Mouse (Mus musculus): ENCODE measurements at regions not wholly inside any gene's neighbourhood (a gene's known extent, or its start where the extent isn't known, plus 50 kb on each side); places are given as distances from the start of the nearest gene placed in this dataset.

DNA sequence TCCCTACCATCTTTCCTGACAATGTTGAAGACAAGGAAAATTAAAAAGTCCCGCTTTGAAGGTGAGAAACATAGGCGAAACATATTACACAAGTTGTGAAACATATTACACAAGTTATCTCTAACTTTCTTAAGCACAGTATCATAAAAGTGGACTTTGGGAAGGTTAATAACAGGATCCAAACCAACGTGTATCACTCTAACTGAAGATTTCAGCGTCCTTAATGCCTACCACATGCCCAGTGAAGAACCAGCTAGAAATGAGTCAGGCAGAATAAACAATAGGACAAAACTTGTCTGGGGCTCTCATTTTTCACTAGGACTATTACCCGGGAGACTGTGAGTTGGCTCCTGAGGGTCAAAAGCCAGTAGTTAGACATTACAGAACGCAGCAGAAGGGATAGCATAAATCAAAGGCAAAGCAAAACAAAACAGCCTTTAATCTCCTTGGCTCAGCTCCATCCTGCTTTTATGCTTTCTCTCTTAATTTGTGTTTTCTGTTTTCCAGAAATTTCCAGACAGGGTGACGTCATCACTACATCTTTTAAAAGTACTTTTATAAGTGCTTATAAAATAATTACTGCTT lies 618.3 kb upstream of the Sox9 start:
- in situ Hi-C loops (cut with MboI; ENCODE audit: low sequenced_read_pairs) = no loop called here

DNA sequence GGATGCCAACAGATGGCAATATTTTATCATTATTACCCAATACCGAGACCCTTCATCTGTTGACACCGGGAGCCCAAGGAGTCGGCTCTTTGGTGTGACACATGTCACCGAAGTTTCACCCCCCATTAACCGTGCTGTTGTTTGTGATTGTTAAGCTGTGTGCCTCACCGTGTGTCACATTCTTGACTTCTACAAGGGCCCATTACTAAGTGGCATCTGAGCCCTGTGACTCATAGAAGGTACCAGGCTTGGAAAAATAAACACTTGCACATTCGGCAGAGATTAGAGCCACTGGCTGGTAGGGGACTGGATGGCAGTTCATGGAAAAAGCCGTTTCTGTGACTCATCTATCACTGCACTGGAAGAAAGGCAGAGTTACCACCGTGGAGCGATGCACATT lies 608.4 kb upstream of the Sox9 start:
- in situ Hi-C loops (cut with MboI; ENCODE audit: low sequenced_read_pairs) = no loop called here

DNA sequence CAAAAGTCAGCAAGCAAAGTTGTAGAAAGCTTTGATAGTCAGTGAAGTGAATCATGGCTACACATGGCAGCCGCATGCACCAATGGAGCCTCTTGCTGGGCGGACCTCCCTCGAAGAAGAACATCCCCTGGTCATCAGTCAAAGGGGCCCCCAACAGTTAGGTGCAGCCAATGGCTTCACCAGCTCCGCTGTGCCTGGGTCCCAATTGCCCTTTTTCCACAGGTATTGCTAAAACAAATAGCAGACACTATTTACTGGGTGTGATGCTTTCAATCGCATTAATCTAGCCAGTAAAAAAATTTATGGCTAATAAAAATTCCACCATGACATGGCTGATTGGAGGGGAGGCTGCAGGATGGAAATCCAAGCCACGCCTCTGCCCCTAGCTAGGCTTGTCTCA lies 606.7 kb upstream of the Sox9 start:
- in situ Hi-C loops (cut with MboI; ENCODE audit: low sequenced_read_pairs) = no loop called here

DNA sequence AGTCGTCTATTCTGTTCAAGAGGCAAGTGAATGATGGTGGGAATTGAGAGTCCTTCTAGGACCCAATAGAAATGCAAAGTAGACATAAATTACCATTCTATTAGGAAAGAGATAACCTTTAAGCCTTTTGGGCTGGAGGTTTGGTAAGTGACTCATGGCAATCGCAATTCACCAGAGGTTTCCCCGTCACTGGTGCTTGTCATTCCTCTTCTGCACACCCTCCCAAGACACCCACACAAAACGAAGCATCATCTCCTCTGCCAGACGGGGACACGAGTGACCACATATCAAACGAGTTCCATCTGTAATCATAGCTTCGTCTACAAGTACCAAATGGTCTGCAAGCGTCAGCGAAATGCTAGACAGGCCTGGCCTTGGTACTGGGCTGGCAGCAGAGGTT lies 601.4 kb upstream of the Sox9 start:
- in situ Hi-C loops (cut with MboI; ENCODE audit: low sequenced_read_pairs) = no loop called here

DNA sequence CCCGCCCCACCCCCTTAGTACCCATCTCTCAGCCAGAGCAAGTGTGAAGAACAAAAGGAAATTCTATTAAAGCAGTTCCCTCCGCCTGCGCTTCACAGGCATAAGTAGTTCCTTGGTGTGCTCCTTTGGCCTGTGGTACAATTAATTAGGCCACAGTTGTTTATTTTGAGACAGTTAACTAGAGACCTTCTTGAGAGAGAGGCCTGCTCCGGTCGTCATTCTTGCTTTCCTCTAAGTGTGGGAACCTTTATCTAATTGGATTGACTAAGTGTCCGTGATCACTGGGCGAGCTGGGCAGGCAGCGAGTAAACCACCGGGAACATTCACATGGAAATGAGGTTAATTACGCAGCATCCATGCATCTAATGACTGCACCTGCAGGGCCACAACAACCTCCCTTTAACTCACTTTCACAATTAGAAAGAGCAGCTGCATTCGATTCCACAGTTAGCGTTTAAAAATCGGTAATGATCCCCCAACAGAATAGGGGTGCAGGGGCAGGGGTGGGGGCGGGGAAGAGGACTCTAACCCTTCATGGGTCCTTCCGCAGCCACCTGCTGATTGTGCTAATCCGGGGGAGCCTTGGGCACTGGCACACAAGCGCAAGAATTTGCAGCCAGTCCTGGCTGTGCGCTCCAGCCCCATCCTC lies 584.3 kb upstream of the Sox9 start:
- in situ Hi-C loops (cut with MboI; ENCODE audit: low sequenced_read_pairs) = no loop called here

DNA sequence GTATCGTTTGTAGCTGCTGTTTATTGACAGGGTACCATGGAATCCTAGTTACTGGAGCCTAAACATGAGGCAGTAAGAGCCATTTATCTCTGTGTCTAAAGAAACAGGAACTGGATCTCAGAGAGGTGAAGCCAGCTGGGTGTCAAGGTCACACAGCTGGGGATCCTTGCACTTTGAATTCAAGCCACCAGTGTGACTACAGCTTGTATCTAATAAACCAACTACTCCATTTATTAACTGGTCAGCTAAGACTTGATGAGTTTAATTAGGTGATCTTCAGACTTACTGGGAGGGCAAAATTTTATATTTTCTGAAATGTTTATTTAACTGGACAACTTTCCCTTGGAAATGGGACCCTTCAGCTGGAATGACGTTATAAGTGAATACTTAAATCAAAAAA lies 577.5 kb upstream of the Sox9 start:
- in situ Hi-C loops (cut with MboI; ENCODE audit: low sequenced_read_pairs) = no loop called here

DNA sequence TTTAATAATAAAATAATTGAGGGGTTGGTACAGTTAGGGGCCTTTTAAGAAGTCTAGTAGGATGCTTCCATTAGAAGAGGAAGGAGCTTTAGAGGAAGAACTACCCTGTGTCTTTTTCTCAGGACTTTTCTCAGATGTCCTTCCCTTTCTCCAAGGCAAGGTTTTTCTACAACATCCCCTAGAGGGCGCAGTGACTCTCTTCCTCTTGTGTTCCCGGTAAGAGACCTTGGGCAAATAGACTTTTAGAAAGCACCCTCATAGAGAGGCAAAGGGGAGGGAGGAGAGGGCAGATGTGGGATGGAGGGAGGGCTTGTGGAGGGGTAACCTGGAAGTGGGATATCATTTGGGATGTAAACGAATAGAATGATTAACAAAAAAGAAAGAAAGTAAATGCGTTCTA lies 572.6 kb upstream of the Sox9 start:
- in situ Hi-C loops (cut with MboI; ENCODE audit: low sequenced_read_pairs) = no loop called here

DNA sequence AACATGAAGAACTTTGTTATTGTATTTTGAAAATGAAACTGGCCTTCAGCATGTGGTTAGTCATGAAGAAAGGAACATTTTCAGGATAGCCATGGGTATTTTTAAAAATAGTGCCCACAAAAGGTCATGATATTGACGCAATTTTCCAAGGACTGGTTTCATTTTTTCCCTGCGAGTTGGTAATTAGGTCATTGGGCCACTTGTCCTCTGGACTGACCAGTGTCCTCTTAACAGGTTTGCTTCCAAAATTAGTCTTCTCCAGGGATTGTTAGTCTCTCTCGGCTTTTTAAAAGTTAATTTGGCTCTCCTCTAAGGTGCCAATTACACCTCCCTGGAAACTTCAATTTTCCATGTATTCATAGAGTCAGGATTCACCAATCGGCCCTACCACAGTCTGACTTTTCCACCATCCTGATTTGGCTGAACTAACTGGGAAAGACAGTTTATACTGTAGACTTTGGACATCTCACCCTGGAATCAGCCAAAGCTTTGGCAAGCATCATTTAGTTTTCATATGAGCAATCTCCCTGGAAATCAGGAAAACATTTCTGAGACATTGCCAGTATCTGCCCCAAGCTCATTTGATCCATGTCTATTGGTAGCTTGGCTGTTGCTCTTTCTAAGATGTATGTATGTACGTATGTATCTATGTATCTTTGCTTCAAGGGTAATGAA lies 562.8 kb upstream of the Sox9 start:
- in situ Hi-C loops (cut with MboI; ENCODE audit: low sequenced_read_pairs) = no loop called here

DNA sequence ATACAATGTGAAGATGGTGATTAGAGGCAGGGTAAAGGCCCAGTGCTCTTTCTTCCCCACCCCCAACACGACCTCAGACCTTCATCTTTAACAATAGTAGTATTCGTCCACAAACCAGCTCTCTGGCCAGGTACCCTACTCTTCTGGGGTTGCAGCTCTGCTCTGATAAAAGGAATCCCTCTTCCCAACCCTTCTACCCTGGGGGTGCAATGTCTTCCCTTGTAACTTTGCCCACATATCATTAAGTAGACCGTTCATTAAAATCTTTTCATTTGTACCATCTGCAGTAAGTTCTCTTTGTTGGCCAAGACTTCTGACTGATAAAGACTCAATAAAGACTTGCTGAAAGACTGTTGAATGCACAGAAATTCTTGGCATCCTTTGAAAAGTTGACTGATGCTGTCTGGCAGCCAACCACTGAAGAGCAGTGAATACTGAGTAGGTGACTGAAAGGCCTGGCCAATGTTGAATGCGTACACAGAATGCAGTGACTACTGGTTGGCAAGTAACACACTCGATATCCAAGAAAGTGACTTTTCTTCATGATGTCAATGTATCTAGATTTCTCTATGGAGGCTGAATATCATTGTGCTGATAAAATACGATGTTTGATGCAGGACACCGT lies 547.4 kb upstream of the Sox9 start:
- in situ Hi-C loops (cut with MboI; ENCODE audit: low sequenced_read_pairs) = no loop called here

DNA sequence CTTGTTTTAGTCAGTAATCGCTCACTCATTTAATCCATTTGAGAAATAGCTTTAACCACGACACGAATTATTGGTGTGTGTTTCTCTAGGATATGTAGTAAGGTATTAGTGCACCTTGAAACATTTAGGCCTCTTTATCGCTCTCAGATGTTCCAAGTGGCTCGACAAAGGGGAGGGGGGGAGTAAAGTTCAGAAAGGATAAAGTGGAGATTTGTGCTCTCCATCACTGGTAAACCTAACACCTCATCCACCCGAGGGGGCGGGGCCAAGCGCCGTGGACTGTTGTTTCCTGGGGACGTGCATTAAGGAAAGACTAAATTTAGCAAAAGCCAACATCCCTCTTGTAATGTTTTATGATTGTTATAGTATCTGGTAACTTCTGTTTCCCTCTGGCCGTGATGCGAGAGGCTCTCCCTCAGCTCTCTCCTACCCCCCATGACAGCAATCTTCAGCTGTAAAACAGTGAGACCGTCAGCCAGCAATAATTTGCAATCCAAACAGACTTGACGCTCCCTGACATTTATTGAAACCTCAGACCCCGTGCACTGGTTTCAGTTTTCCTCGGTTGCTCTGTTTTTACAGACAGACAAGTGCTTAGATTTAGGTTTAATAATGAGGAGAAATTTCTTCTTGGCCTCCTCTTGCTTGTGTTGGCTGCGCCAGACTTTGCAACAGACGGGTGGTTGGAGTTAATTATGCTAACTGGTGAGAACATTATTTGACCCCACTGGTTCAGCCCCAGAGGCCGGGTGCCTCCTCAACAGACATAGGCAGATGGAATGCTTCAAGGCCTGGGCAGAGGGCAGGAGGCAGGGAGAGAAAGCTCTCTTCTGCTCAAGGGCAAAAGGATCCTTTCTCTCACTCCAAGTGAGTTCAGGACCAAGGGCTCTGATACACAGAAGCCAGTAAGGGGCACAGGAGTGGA lies 542.8 kb upstream of the Sox9 start:
- in situ Hi-C loops (cut with MboI; ENCODE audit: low sequenced_read_pairs) = no loop called here

DNA sequence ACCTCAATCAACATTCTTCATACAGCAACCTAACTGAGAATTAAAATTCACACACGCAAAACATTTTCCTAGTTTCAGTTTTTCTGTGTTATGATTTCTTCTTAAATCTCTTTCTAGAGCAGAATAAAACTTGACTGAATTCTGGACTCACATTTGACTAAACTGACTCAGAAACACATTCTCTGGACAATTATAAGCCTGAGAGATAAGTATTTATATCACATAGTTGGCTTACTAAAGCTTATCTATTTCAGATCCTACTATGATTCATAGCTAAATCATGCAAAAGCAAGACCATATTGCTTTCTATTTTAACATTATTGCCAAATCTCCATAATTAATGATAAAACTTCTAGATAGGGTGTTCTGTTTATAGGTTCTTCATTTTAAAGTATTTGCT lies 529.5 kb upstream of the Sox9 start:
- in situ Hi-C loops (cut with MboI; ENCODE audit: low sequenced_read_pairs) = no loop called here

DNA sequence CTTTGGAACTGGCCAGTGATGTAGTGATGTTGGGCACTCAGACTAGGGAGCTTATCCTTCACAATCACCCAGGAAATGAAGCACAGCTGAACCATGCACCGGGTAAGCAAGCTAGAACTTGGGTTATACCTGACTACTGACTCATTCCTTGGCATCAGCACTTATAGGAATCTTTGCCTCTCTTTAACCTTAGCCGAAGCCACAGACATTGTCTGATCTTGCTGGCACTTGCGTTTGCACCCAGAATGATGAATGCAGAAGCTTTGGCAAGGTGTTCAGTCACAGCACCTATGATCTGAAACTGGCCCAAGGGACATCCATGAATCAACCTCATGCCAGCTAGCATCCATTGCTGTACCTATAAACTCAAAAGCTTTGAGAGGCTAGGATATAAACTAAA lies 529.0 kb upstream of the Sox9 start:
- in situ Hi-C loops (cut with MboI; ENCODE audit: low sequenced_read_pairs) = no loop called here

DNA sequence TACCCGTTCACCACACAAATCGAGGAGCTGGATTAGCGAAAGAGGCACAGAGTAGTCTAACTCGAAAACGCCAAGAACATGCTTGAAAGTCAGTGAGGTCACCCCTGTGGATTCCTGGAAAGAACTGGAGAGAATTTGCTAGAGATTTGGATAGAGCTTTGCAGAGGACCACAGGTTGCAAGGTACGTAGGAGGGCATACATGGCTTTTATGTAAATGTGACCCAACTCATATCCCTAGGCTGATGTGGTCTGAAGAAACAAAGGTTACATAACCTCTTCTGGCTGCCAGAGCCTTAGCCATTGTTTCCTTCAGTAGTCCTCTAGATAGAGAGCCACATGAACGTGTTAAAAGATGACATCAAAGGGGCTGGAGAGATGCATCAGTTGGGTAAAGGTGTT lies 525.7 kb upstream of the Sox9 start:
- in situ Hi-C loops (cut with MboI; ENCODE audit: low sequenced_read_pairs) = no loop called here

DNA sequence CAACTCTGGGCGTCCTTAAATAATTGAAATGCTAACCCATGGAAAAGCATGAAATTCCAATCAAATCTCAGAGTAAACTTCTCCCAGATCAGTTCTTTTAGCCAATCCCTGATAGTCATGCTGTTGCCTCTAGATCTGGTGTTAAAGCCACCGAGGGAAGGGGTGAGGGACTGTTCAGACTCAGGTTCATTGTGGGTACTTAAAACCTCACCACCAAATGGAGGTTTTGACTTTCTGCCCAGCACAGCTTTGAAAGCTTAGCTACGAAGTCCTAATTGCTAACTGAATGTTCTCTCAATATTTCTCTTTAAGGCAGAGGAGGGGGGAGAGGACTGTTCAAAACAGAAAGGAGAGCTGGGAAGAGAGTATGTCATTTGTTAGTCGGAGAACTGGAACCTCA lies 517.9 kb upstream of the Sox9 start:
- in situ Hi-C loops (cut with MboI; ENCODE audit: low sequenced_read_pairs) = no loop called here

DNA sequence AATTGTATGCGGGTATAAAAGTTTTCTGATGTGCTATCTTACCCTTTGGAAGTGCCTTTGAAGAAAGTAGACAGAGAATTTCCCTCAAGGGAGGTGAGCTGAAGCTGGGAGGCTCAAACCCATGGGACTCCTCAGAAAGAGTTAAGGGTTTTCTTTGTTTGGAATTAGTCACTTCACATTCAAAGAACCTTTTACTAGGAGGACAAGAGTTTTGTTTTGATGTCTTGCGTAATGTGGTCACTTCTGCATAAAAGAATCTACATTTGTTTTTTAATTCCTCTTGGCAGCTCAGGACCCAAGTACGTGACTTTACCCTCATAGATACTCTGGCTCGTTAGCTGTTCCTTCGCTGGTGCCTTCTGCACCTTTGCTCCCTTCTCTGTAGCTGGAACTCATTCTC lies 511.1 kb upstream of the Sox9 start:
- in situ Hi-C loops (cut with MboI; ENCODE audit: low sequenced_read_pairs) = no loop called here

DNA sequence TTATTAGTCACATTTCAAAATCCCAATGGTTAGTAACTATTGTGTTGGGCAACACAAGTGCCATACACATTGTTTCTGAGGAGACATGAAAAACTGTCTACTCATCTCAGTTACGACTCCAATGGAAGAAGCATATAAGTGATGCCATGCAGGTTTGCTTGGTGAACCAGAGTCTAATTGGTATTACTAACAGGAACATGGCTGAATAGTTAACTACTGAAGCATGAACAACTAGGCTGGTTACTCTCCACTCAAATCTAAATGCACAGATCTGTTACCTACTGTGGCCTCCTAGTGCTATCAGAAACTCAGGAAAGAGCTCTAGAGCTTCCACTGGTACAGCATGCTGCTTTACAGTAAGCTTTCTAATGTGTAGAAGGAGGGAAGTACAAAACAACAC lies 503.5 kb upstream of the Sox9 start:
- in situ Hi-C loops (cut with MboI; ENCODE audit: low sequenced_read_pairs) = no loop called here

DNA sequence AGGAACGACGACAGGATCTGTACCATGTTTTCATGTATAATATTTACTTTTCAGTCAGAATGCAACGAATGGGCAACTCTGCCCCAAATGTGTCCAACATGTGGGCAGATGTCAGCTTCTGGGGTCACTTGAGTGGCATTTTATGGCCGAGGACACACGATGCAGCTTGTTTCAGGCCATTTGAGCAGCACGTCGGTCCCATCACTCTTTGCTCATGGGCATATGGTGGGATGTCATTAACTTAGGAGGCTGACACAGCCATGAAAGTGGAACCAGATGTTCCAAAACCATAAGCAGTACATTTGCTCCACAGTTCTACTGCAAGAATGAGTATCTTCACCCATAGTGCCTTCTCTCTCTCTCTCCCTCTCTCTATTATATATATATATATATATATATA lies 499.1 kb upstream of the Sox9 start:
- in situ Hi-C loops (cut with MboI; ENCODE audit: low sequenced_read_pairs) = no loop called here

DNA sequence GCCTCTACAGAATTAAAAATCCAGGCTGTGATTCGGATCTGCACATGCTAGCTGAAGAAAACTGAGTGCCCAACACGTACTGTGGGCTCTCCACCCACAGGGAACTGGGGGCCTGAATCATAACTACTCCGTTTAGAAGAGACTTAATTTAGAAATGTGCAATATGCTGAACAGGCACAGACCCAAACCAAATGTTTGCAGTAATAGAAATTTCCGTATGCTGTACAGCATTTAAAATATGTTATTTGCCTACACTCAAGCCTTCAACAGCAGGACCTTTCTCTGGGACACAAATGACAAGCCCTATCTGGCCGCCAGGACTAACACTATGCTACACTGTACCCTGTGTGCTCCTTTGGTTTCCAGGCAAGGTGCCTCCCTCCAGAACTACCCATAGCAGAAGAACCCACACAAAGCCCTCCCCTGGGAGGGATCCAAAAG lies 483.1 kb upstream of the Sox9 start:
- in situ Hi-C loops (cut with MboI; ENCODE audit: low sequenced_read_pairs) = no loop called here

DNA sequence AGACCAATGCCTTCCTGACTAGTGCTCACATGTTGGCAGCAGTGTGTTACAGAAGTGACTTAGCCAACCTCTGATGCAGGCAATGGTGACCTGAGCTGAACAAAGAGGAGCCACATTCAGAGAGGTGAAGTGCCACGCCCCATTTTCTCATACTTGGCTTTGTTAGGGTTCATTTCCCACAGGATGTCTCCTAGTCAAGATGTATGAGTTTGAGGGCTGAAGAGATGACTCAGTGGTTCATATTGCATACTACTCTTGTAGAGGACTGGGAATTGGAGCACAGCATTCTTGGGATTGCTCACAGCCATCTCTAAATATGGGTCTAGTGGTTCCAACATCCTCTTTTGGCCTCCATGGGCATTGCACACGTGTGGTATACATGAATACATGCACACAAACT lies 478.9 kb upstream of the Sox9 start:
- in situ Hi-C loops (cut with MboI; ENCODE audit: low sequenced_read_pairs) = no loop called here

DNA sequence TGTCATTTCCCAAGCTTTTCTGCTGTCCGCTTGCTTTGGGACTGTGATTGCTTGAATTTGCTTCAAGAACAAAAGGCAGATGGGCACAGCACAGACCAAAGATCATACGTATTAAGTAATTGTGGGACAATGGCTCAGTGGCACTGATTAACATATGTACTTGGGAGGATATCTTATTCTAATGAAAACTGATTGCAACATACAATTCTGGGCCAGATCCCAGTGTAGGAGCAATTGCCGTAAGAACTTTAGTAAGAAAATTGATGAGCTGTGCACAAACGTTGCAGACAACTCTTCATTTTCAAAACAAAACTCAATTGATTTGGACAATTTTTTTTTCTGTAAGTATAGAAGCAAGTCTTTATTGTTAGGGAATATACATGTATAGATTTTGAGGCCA lies 456.2 kb upstream of the Sox9 start:
- in situ Hi-C loops (cut with MboI; ENCODE audit: low sequenced_read_pairs) = no loop called here

DNA sequence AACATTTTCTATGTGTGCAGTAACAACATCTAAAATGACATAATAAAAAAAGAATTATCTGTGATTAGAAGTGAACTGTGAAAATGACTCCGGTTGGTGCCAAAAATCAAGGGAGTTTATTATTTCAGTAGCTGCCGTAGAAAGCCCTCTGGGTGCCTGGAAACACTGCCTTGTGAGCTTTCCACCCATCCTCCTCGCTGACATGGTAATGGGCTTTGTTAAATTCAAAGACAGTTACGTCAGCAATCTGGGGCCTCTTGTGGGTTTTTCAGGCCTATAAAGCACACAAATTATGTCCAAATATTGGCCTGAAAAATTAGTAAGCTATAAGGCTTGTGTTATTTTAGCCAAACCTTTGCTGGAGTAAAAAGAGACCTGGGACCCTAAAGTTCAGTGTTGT lies 454.4 kb upstream of the Sox9 start:
- in situ Hi-C loops (cut with MboI; ENCODE audit: low sequenced_read_pairs) = no loop called here

Measured in CH12F3 (cell line).